Mouse (Mus musculus) CH12F3 (cell line): ENCODE results near the gene Dnajb1.
"Not testable (repeated sequence)": the region's sequence is repeated elsewhere in the genome, so short reads cannot be mapped to it uniquely, and the experiment has no call there.

Experiments used
- in situ Hi-C: fragments of 300-500 bp; cut with MboI; formaldehyde crosslinking; loops from 2 replicates; pipeline ENCODE4 v1.14.3; 2020; ENCODE audit warnings: low sequenced_read_pairs

Gene Dnajb1

GRCm38 (mm10) chr8:83607661-83608397 lies at the start of gene Dnajb1, which contains the start of gene Tecr:
Gene Dnajb1 (plus strand): TSS chr8:83608193.
Gene Tecr (minus strand): TSS chr8:83607971.
- in situ Hi-C loops: no loop called here

- in situ Hi-C loops: no loop called here
Measured at GRCm38 (mm10) chr8:83562669-83563068, 45.3 kb upstream of the Dnajb1 start.

- in situ Hi-C loops: no loop called here
Measured at GRCm38 (mm10) chr8:83563246-83563645, 44.7 kb upstream of the Dnajb1 start.

DNA sequence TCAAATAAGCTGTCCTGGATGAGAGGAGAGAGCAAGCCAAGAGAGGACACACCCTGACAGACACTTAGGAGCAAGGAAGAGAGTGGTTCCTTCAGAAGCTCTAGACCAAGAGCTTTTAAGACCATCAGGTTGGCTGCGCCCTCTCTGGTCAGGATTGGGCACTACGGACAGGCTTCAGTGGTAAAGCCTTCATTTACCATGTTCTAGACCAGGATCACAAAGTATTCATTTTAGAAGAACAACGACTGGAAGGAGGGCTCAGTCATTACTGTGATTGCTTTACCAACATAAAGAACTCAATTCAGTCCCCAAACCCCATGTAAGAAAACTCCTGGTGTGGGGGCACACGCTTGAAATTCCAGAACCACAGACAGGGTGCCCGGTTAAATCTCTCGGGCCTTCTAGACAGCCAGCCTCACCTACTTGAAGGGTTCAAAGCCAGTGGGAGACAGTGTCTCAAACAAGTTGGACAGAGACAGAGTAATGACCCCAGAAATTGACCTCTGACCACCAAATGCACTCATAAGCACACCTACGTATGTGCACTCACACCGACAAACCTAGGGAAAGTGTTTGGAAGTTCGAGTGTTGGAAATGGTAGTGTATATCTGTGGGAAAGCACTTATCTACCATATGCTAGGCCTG lies 42.1 kb upstream of the Dnajb1 start:
- in situ Hi-C loops: no loop called here

DNA sequence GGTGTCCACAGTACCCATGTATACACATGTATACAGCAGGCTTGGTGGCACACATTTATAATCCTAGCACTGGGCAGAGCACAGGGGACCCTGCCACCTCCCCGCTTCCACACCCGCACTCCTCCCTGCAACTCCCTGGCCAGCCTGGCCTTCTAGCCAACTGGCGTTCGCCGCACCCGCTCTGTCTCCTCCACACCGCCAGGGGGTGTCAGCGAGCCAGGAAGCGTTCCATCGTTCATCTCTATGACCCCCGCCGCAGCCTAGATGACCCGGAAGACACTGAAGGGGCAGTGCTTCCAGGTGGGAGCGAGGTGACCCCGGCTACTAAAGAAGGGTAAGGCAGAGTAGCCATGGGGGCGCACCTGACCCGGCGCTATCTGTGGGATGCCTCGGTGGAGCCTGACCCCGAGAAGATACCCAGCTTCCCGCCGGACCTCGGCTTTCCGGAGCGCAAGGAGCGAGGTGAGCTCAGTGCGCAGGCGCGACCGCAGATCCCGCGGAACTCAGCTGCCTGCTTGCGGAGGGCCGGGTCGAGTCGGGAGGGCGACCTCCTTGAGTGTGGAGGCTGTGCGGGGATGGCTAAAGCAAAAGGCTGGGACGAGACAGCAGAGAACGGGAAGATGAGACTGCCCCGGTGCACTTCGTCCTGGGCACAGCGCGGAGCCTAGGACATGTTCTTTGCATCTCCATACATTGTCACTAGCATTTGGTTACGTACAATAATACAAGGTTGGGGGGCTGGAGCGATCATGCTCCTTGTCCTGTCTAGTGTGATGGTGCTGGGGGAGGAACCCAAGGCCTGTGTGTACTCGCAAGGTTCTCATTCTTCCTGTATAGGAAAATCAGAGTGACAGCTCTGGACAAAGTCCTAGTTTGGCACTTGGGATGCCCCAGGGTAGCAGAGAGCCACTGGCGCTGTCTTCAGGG lies 41.3 kb upstream of the Dnajb1 start, which contains the start of gene Ndufb7:
Gene Ndufb7, plus strand, starts transcription at position 203 of the 927 bp plus-strand sequence.
- in situ Hi-C loops: no loop called here

DNA sequence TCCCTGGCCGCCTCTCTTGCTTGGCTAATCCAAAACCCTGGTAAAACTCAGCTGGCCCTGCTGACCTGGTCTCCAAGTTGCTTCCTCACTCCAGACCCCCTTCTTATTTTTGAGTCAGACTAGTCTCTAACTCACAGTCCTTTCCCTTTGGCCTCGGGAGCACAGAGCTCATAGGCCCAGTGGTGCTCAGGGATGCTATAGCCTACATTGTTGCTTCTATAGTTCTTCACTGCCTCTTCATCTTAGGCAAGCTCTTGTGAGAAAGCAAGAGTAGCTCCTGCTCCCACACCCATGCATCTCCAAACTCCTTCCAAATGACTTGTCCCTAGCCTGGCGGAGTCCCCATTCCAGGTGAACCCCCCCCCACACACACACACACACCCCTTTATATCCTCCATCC lies 40.3 kb upstream of the Dnajb1 start:
- in situ Hi-C loops: no loop called here

- in situ Hi-C loops: no loop called here
Measured at GRCm38 (mm10) chr8:83568128-83568527, 39.9 kb upstream of the Dnajb1 start.

GRCm38 (mm10) chr8:83568755-83569154 lies 39.2 kb upstream of the Dnajb1 start:
- in situ Hi-C loops: no loop called here

DNA sequence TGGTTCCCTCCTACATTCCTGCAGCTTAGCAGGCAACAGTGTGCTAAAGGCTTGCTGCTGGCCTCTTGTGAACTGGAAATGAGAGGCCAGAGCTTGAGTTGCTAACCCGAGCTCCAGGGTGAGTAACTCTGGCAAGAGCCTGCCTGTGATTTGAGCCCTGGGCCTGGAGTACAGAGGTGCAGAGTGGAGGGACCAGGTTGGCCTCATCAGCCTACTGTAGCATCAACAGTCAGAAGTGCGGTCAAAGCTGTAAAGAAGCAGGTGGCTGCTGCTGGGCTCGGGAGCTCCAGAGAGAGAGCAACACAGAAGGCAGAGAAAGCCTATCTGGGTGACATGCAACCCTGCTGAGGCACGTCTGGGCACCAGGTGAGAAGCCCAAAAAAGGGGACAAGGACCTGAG lies 38.8 kb upstream of the Dnajb1 start:
- in situ Hi-C loops: no loop called here

GRCm38 (mm10) chr8:83570272-83571000 lies 37.6 kb upstream of the Dnajb1 start:
- in situ Hi-C loops: no loop called here

- in situ Hi-C loops: not testable (repeated sequence)
Measured at GRCm38 (mm10) chr8:83571001-83571340, 37.0 kb upstream of the Dnajb1 start.

DNA sequence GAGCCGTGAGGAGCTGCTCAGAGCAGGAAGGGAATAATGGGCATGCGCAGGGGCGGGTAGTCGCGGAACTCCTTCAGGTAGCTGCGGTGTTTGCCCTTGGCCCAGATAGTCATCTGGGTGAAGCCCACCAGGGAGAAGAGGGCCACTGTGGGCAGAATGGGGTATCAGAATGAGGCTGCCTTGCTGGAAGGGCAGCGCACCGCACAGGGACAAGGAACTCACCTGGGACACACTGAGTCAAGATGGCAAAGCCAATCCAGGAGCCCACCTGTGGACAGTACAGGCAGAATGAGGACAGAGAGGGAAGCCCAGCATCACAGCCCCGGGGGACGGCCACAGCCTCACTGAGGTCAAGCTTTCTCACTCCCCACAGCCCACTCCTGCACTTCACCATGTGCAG lies 36.2 kb upstream of the Dnajb1 start:
- in situ Hi-C loops: no loop called here

DNA sequence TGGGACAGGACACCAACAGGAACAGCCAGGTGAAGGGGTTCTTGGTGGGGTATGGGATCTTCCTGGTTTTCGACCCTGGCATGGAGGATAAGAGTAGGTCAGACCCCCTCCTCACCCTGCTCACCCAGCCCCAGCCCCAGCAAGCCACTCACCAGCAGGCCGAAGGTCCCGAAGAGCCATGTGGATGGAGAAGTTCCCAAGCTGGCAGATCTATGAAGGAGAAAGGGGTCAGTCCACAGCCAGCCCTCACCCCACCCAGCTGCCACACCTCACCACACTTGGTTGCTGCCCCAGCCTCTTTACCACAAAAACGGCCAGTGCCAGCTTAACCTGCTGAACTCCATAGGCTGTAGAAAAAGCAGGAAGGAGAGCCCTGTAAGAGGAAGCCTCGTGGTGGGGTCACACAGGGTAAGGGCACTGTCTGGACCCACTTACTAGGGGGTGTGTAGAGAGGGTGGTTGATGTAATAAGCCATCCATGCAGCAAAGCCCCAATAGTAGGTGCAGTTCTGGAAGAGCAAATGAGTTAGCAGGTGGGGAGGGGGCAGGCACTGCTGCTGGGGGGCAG lies 35.7 kb upstream of the Dnajb1 start:
- in situ Hi-C loops: no loop called here

DNA sequence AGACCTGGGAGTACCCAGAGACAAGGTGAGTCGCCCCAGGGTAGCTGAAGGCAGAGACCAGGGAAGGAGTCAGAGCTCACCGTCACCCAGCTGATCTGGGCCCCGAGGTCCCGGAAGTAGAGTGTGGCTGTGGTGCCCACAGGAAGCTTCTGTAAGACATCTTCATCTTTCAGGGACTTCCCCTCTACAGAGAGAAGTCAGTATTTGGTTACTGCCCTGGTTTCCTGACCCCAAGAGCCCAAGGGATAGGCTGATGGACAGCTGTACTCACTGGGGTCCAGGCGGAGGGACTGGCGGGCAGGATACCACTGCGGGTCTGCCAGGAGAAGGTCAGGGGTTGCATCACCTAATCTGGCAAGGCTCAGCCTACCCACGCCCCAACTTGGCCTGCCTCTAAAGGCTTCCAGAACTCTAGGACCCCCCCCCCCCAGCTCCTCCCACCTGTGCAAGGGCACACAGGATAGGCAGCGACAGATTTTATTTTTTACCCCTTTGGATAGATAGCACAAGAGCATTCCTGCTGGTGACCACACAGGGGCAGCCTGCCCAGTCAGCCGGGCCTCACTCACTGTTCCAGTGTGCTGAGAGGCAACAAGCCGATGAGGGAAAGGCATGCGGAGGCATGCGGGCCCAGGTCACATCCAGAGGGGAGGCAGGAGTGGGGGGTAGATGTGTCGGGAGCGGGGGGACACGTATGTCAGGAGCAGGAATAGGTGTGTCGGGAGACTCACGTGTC lies 34.7 kb upstream of the Dnajb1 start:
- in situ Hi-C loops: no loop called here

GRCm38 (mm10) chr8:83574631-83575315 lies 33.2 kb upstream of the Dnajb1 start:
- in situ Hi-C loops: no loop called here

GRCm38 (mm10) chr8:83575561-83576515 lies 32.2 kb upstream of the Dnajb1 start:
- in situ Hi-C loops: no loop called here

DNA sequence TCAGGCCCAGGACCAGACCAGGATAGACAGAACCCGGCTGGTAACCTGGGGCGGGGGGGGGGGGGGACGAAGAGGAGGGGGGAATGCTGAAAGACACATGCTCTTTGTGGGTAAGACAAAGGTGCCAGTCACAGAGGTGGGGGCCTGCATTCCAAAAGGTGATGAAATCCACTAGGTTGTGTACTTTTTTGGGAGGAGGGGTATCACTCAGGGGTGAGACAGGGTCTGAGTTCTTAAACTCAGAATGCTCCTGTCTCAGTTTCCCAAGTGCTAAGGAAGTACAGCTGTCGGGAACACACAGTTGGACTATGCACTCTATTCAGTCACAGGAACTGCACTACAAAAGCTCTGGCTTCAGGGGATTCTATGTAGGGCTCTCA lies 31.5 kb upstream of the Dnajb1 start:
- in situ Hi-C loops: no loop called here

- in situ Hi-C loops: no loop called here
Measured at GRCm38 (mm10) chr8:83576921-83577320, 31.1 kb upstream of the Dnajb1 start.
